Mouse (Mus musculus) heart, postnatal 0 days (tissue): ENCODE data around the gene Pcnx. TPM values are rescaled to one million over a fixed set of nuclear protein-coding genes. Genes with fewer than 3 reads are reported as not detected.

Source experiments
- ATAC-seq: fragments of 200-750 bp; cut with Nextera tagmentation; 2 replicates; pipeline ENCODE4 v1.8.0; 2017; ENCODE audit warnings: low read depth, moderate number of reproducible peaks, moderate library complexity; ENCODE audit not compliant: insufficient read depth
- DNase-seq: peaks from one replicate; pipeline ENCODE4 v3.0.0-alpha.2; 2016; ENCODE audit warnings: low spot score
- H3K27ac ChIP-seq: fragments of 300-500 bp; sonication (generic); 2 replicates; pipeline ENCODE4 v1.5.1; 2014; ENCODE audit warnings: low read depth, mild to moderate bottlenecking
- H3K27me3 ChIP-seq: fragments of 300-500 bp; sonication (generic); 2 replicates; pipeline ENCODE4 v1.6.1; 2014; ENCODE audit warnings: low read length, mixed read lengths; ENCODE audit not compliant: control insufficient read depth, insufficient read depth
- H3K36me3 ChIP-seq: fragments of 300-500 bp; sonication (generic); replicated peaks from 2 replicates; pipeline ENCODE4 v1.6.1; 2014; ENCODE audit warnings: low read length, mixed read lengths; ENCODE audit not compliant: control insufficient read depth, insufficient read depth
- H3K4me1 ChIP-seq: fragments of 300-500 bp; sonication (generic); 2 replicates; pipeline ENCODE4 v1.6.1; 2014; ENCODE audit warnings: antibody characterized with exemption; ENCODE audit not compliant: control insufficient read depth, insufficient read depth
- H3K4me2 ChIP-seq: fragments of 300-500 bp; sonication (generic); 2 replicates; pipeline ENCODE4 v1.6.1; 2014; ENCODE audit warnings: low read depth, mild to moderate bottlenecking, low read length, moderate library complexity
- H3K4me3 ChIP-seq: fragments of 300-500 bp; sonication (generic); 2 replicates; pipeline ENCODE4 v1.5.1; 2014; ENCODE audit warnings: low read depth, low read length
- H3K9ac ChIP-seq: fragments of 300-500 bp; sonication (generic); replicated peaks from 2 replicates; pipeline ENCODE4 v1.6.1; 2014; ENCODE audit warnings: low read depth, low read length, mixed read lengths
- H3K9me3 ChIP-seq: fragments of 300-500 bp; sonication (generic); replicated peaks from 2 replicates; pipeline ENCODE4 v1.6.1; 2016; ENCODE audit warnings: low read length; ENCODE audit not compliant: control insufficient read depth
- CTCF ChIP-seq: IDR thresholded peaks from 2 replicates; pipeline ENCODE4 v1.5.1; 2016; ENCODE audit warnings: antibody characterized with exemption, control low read depth, low read depth
- EP300 ChIP-seq: IDR thresholded peaks from 2 replicates; pipeline ENCODE4 v1.6.1; 2016; ENCODE audit warnings: antibody characterized with exemption, low read depth
- WGBS: fragments of 180-500 bp; shearing (Covaris S2); extraction: QIAGEN DNeasy Blood & Tissue Kit; methylation state at CpG from one replicate; pipeline ENCODE4 v1.1.7; 2014; 5-methylcytosine and 5-hydroxymethylcytosine counted together
- polyA plus RNA-seq: library from polyadenylated mRNA; unstranded; fragments of >200 nt; fragmentation: Nextera tagmentation; extraction: Ambion mirVana; gene quantifications from 2 replicates; pipeline ENCODE4 v1.2.1, GENCODE M21; 2015
- total RNA-seq: library from RNA; depleted of rRNA; stranded (reverse); fragments of >200 nt; gene quantifications from 2 replicates; pipeline ENCODE4 v1.2.3, GENCODE M21; 2014; ENCODE audit warnings: low replicate concordance

The Pcnx gene
- total and polyA plus RNA-seq, 2 experiments from 2014 or later = 9.3 to 37.4 TPM

DNA sequence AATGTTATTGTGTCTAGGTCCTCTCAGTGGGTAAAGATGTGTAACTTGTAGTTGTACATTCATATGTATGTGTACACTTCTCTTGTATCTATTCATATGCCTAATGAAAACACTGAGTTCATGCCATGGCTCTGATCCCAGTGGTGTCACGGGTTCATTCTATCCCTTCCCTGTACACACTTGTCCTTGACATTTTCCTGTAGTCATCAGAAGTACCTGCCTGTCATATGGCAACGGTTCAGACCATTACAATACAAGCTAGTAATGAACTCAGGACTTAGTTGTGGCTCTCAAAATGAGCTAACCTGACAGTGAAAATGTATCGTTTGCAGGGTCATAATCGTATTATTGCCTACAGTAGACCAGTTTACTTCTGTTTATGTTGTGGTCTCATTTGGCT lies 98.5 kb downstream of the Pcnx start:
- ATAC-seq (peak; percentile 80), DNase-seq (peak; percentile 38)
- H3K4me3 ChIP-seq = no peak overlapping the region
- no peaks in the 10 kb centered on the region for H3K27me3 ChIP-seq
- no peaks in the 10 kb centered on the region for H3K9me3 ChIP-seq
- H3K4me1 ChIP-seq = peaks cover 5% of the 10 kb centered on the region; the same call in 1 of the 2 replicates
- WGBS = 56% methylated on average over 4 of the region's 4 CpGs
- H3K27ac ChIP-seq = peak overlapping the region; percentile 53
- H3K9ac ChIP-seq = no peak overlapping the region
- H3K36me3 ChIP-seq = peaks cover 68% of the 10 kb centered on the region
- TF ChIP-seq EP300 (no peak), CTCF (no peak)
- H3K4me2 ChIP-seq = no peak overlapping the region

DNA sequence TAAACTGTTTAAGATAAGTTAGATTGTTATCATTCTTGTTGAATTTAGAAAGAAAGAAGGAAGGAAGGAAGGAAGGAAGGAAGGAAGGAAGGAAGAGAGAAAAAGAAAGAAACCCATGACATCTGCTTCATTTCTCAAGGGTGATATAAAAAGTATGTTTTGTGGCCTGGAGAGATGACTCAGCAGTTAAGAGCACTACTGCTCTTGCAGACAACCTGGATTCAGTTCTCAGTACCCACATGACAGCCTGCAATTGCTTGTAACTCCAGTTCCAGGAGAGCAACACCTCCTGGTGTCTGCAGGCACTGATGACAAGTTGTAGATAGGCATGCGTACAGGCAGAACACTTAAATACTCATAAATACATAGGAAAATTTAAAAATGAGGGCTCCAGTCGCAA lies 105.6 kb downstream of the Pcnx start:
- Histone ChIP-seq H3K36me3 (peaks cover 83% of the 10 kb centered on the region), H3K27ac (no peak overlapping the region), H3K27me3 (no peaks in the 10 kb centered on the region), H3K9me3 (no peaks in the 10 kb centered on the region), H3K4me3 (no peak overlapping the region), H3K4me2 (no peak overlapping the region), H3K4me1 (no peaks in the 10 kb centered on the region), H3K9ac (no peak overlapping the region)
- no peak for ATAC-seq
- no peak for DNase-seq
- TF ChIP-seq EP300 (no peak), CTCF (no peak)
- WGBS = 55% methylated on average over 2 of the region's 2 CpGs

- ATAC-seq = no peak
- Histone ChIP-seq H3K4me2 (no peak overlapping the region), H3K36me3 (peaks cover 91% of the 10 kb centered on the region), H3K4me1 (no peaks in the 10 kb centered on the region), H3K4me3 (no peak overlapping the region), H3K27ac (no peak overlapping the region; the same call in 1 of the 2 replicates), H3K9me3 (no peaks in the 10 kb centered on the region), H3K27me3 (no peaks in the 10 kb centered on the region), H3K9ac (0 out of 2 replicates have a peak overlapping the region, but pooled peaks have one; percentile 16)
- TF ChIP-seq EP300 (no peak), CTCF (no peak)
- WGBS = 83% methylated on average over 19 of the region's 19 CpGs
- DNase-seq = no peak
Measured at GRCm38 (mm10) chr12:81971042-81971883, 111.4 kb downstream of the Pcnx start.

GRCm38 (mm10) chr12:81971884-81972362 lies 112.1 kb downstream of the Pcnx start:
- DNase-seq = no peak
- Histone ChIP-seq H3K4me2 (no peak overlapping the region), H3K27ac (no peak overlapping the region), H3K9me3 (no peaks in the 10 kb centered on the region), H3K4me3 (no peak overlapping the region), H3K27me3 (no peaks in the 10 kb centered on the region), H3K4me1 (no peaks in the 10 kb centered on the region), H3K9ac (no peak overlapping the region), H3K36me3 (peaks cover 91% of the 10 kb centered on the region)
- TF ChIP-seq EP300 (no peak), CTCF (no peak)
- 83% methylated on average over 8 of the region's 8 CpGs for WGBS
- ATAC-seq = no peak

DNA sequence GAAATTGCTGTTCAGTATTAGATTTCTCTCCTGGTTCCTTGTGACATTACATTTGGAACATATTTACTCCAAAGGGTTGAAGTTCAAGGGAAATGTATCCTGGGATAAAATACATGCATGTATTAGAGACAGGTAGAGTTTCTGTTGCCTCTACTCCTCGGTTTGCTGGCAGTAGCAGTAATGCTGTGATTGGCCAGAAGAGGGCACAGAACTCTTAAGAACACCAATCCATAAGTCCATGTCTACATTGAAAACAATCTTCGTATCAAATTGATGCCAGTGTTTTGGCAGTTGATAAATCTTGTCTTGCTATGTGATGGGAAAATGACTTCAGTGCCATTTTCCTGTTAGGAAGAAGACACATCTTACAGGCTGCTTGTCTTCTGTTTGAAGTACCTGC lies 115.0 kb downstream of the Pcnx start:
- no peak overlapping the region for H3K4me2 ChIP-seq
- no peak overlapping the region for H3K4me3 ChIP-seq
- 62% methylated on average over 2 of the region's 2 CpGs for WGBS
- no peak overlapping the region for H3K27ac ChIP-seq
- DNase-seq (peak; percentile 19), ATAC-seq (no peak)
- H3K9me3 ChIP-seq = no peaks in the 10 kb centered on the region
- TF ChIP-seq EP300 = no peak
- TF ChIP-seq CTCF = peak; percentile 31
- no peaks in the 10 kb centered on the region for H3K4me1 ChIP-seq
- no peaks in the 10 kb centered on the region for H3K27me3 ChIP-seq
- H3K36me3 ChIP-seq = peaks cover 86% of the 10 kb centered on the region
- no peak overlapping the region for H3K9ac ChIP-seq
